8 mouse cellular contexts compared by ENCODE assay signal in the genomic region with DNA sequence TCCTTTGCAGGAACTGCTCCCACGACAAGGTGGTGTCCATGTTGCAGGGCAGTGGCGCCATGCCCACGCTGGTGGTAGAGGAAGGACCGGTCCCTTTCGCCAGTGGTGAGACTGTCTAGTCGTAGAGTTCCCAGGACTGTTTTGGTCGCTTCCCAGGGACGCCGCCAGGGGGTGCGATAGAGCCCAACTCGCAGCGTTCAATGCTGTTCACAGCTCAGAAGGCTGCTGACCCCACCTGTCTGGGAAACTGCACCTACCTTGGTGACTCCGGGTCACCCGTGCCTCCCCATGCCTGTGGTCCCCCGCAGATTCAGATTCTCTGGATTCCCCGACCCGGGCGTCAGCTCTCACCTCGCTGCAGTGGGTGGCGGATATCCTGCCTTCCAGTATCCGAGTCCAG. TPM values are rescaled to one million over a fixed set of nuclear protein-coding genes. Genes with fewer than 3 reads are reported as not detected.
DNase-seq lines count a peak whose midpoint lies in the region; ATAC-seq lines count a peak whose summit lies in the region.

No protein-coding gene starts in this region.

- peak overlapping the region; percentile 43 for H3K4me2 ChIP-seq in embryonic facial prominence, embryonic 14.5 days (ENCODE audit: low read depth, low read length)
- peak overlapping the region; percentile 53 for H3K4me2 ChIP-seq in heart, embryonic 14.5 days (ENCODE audit: low read length)
- H3K4me2 ChIP-seq in neural tube, embryonic 14.5 days (ENCODE audit: low read depth, low read length), result no peak overlapping the region; the same call in 1 of the 2 replicates

- WGBS in embryonic facial prominence, embryonic 14.5 days, result 12% methylated on average over 17 of the region's 21 CpGs
- 8% methylated on average over 21 of the region's 21 CpGs for WGBS in heart, embryonic 14.5 days
- 10% methylated on average over 21 of the region's 21 CpGs for WGBS in neural tube, embryonic 14.5 days

- H3K36me3 ChIP-seq in embryonic facial prominence, embryonic 14.5 days (ENCODE audit: control insufficient read depth, insufficient read depth, low read length), result no peaks in the 10 kb centered on the region
- no peaks in the 10 kb centered on the region for H3K36me3 ChIP-seq in heart, embryonic 14.5 days (ENCODE audit: control insufficient read depth, insufficient read depth, low read length)
- H3K36me3 ChIP-seq in neural tube, embryonic 14.5 days (ENCODE audit: control insufficient read depth, insufficient read depth, low read length), result no peaks in the 10 kb centered on the region

- peak overlapping the region; percentile 18 for H3K4me3 ChIP-seq in embryonic facial prominence, embryonic 14.5 days (ENCODE audit: low read depth, low read length)
- H3K4me3 ChIP-seq in heart, embryonic 14.5 days (ENCODE audit: control insufficient read depth in 1 of 2, insufficient read depth in 1 of 2, low read depth in 1 of 2, low read length in 2 of 2), result peak overlapping the region in 1 of 2 experiments; percentile 7; a peak in 1 of 4 replicates
- H3K4me3 ChIP-seq in neural tube, embryonic 14.5 days (ENCODE audit: low read depth, low read length), result peak overlapping the region; percentile 6; the same call in 1 of the 2 replicates

- H3K4me1 ChIP-seq in embryonic facial prominence, embryonic 14.5 days (ENCODE audit: control insufficient read depth, insufficient read depth, low read length), result 0 out of 2 replicates have a peak, but pooled peaks cover 4% of the 10 kb centered on the region
- peaks cover 0 to 7% of the 10 kb centered on the region in 2 experiments; a peak in 3 of 4 replicates for H3K4me1 ChIP-seq in heart, embryonic 14.5 days (ENCODE audit: control insufficient read depth in 2 of 2, insufficient read depth in 2 of 2, low read length in 2 of 2)
- H3K4me1 ChIP-seq in neural tube, embryonic 14.5 days (ENCODE audit: control insufficient read depth, insufficient read depth, low read length), result no peaks in the 10 kb centered on the region

- no peak overlapping the region for H3K9ac ChIP-seq in embryonic facial prominence, embryonic 14.5 days (ENCODE audit: low read depth, low read length)
- H3K9ac ChIP-seq in heart, embryonic 14.5 days (ENCODE audit: low read length), result no peak overlapping the region
- no peak overlapping the region for H3K9ac ChIP-seq in neural tube, embryonic 14.5 days (replicated peaks; ENCODE audit: low read depth, low read length)

- no peaks in the 10 kb centered on the region for H3K9me3 ChIP-seq in embryonic facial prominence, embryonic 14.5 days (ENCODE audit: control insufficient read depth, low read length)
- H3K9me3 ChIP-seq in heart, embryonic 14.5 days (ENCODE audit: control insufficient read depth, low read length), result no peaks in the 10 kb centered on the region
- no peaks in the 10 kb centered on the region for H3K9me3 ChIP-seq in neural tube, embryonic 14.5 days (ENCODE audit: control insufficient read depth, low read length)

- DNase-seq in CD4-positive helper T cell, adult 2 months (ENCODE audit: low read depth, low spot score), result peak; percentile 29
- DNase-seq in adrenal gland, postnatal 25 days, result peak; percentile 74
- DNase-seq in embryonic facial prominence, embryonic 14.5 days (ENCODE audit: low spot score), result peak; percentile 30
- DNase-seq in kidney, postnatal 10 days, result peak; percentile 84
- DNase-seq in lung, adult 18-20 months, result peak; percentile 36 to 52
- peak; percentile 70 for DNase-seq in thymus, postnatal 14 days

- peaks cover 52% of the 10 kb centered on the region for H3K27me3 ChIP-seq in embryonic facial prominence, embryonic 14.5 days (replicated peaks; ENCODE audit: control insufficient read depth, insufficient read depth, low read length)
- peaks cover 50% of the 10 kb centered on the region for H3K27me3 ChIP-seq in heart, embryonic 14.5 days (ENCODE audit: control insufficient read depth, insufficient read depth, low read length)
- peaks cover 41% of the 10 kb centered on the region for H3K27me3 ChIP-seq in neural tube, embryonic 14.5 days (ENCODE audit: control insufficient read depth, insufficient read depth, low read length)

- ATAC-seq in embryonic facial prominence, embryonic 14.5 days (ENCODE audit: low read depth), result peak; percentile 50
- ATAC-seq in heart, embryonic 14.5 days (ENCODE audit: insufficient number of reproducible peaks, insufficient read depth, low FRiP score, low read depth), result no peak; the same call in 1 of the 2 replicates
- ATAC-seq in neural tube, embryonic 14.5 days (ENCODE audit: low read depth), result no peak; the same call in 1 of the 2 replicates

- no peak overlapping the region for H3K27ac ChIP-seq in embryonic facial prominence, embryonic 14.5 days (replicated peaks; ENCODE audit: low read depth, low read length)
- no peak overlapping the region for H3K27ac ChIP-seq in heart, embryonic 14.5 days (replicated peaks in 1 of 2; ENCODE audit: control insufficient read depth in 1 of 2, insufficient read depth in 1 of 2, low read depth in 2 of 2, low read length in 2 of 2)
- no peak overlapping the region for H3K27ac ChIP-seq in neural tube, embryonic 14.5 days (ENCODE audit: low read depth, low read length)

RNA-seq across cellular contexts. Expression of a gene that starts 18.1 kb away (rescaled TPM):
- 0.73 and 0.95 TPM in 2 replicates for total RNA-seq in adrenal gland, postnatal 25 days (2021)
- polyA plus RNA-seq in embryonic facial prominence, embryonic 14.5 days (2014; fragmentation: Nextera tagmentation; extraction: Ambion mirVana), result 0.51 and 0.87 TPM in 2 replicates
- 0.09 and 0.18 TPM in 2 replicates for polyA plus RNA-seq in heart, embryonic 14.5 days (2014; fragmentation: Nextera tagmentation; extraction: Ambion mirVana)
- polyA plus RNA-seq in neural tube, embryonic 14.5 days (2014; fragmentation: Nextera tagmentation; extraction: Ambion mirVana), result 0.24 and 0.44 TPM in 2 replicates

RNA-seq across cellular contexts. Expression of a gene that starts 28.4 kb away (rescaled TPM):
- total RNA-seq in adrenal gland, postnatal 25 days (2021), result 91.4 and 91.9 TPM in 2 replicates
- polyA plus RNA-seq in embryonic facial prominence, embryonic 14.5 days (2014; fragmentation: Nextera tagmentation; extraction: Ambion mirVana), result 477 and 497 TPM in 2 replicates
- 228 and 254 TPM in 2 replicates for polyA plus RNA-seq in heart, embryonic 14.5 days (2014; fragmentation: Nextera tagmentation; extraction: Ambion mirVana)
- 114 and 146 TPM in 2 replicates for polyA plus RNA-seq in neural tube, embryonic 14.5 days (2014; fragmentation: Nextera tagmentation; extraction: Ambion mirVana)

RNA-seq across cellular contexts. Expression of a gene that starts 46.2 kb away (rescaled TPM):
- total RNA-seq in adrenal gland, postnatal 25 days (2021), result 58.7 and 66.5 TPM in 2 replicates
- polyA plus RNA-seq in embryonic facial prominence, embryonic 14.5 days (2014; fragmentation: Nextera tagmentation; extraction: Ambion mirVana), result 68.3 and 74.7 TPM in 2 replicates
- 58.7 and 60.1 TPM in 2 replicates for polyA plus RNA-seq in heart, embryonic 14.5 days (2014; fragmentation: Nextera tagmentation; extraction: Ambion mirVana)
- 81.2 and 84.9 TPM in 2 replicates for polyA plus RNA-seq in neural tube, embryonic 14.5 days (2014; fragmentation: Nextera tagmentation; extraction: Ambion mirVana)

Comparison
In these comparisons a context has a peak if more than half of its experiments do, and no peak if none do; other contexts are left out.
1. DNase-seq: peak in every context shown above with its lines; median percentile 84 in kidney, postnatal 10 days; 74 in adrenal gland, postnatal 25 days; 70 in thymus, postnatal 14 days; 44 in lung, adult 18-20 months; 30 in embryonic facial prominence, embryonic 14.5 days; 29 in CD4-positive helper T cell, adult 2 months.